Mouse (Mus musculus): ENCODE measurements at regions not wholly inside any gene's neighbourhood (a gene's known extent, or its start where the extent isn't known, plus 50 kb on each side); places are given as distances from the start of the nearest gene placed in this dataset.

- TF ChIP-seq CTCF (IDR thresholded peaks at IDR 0.05; ENCODE audit: insufficient read depth, low read depth, low read length) (no peak), POLR2A (IDR thresholded peaks at IDR 0.05; ENCODE audit: insufficient read depth, low read depth, low read length) (no peak)
These were observed 1060.1 kb upstream of the Slc10a2 start for GRCm38 (mm10) chr8:6165230-6165629.

Measured in olfactory bulb, adult 2 months (tissue).